Mouse (Mus musculus) forebrain, embryonic 15.5 days (tissue): ENCODE measurements around the gene Ahnak2. TPM values are rescaled to one million over a fixed set of nuclear protein-coding genes. Genes with fewer than 3 reads are reported as not detected.

ENCODE experiments used
- ATAC-seq: fragments of 200-750 bp; cut with Nextera tagmentation; replicated peaks from 2 replicates; pipeline ENCODE4 v1.8.0; 2017; ENCODE audit warnings: mild to moderate bottlenecking, moderate TSS enrichment, moderate library complexity
- H3K27ac ChIP-seq: fragments of 300-500 bp; sonication (generic); replicated peaks from 2 replicates; pipeline ENCODE4 v1.5.1; 2015; ENCODE audit warnings: mild to moderate bottlenecking, inconsistent platforms
- H3K27me3 ChIP-seq: fragments of 300-500 bp; sonication (generic); 2 replicates; pipeline ENCODE4 v1.6.1; 2015; ENCODE audit warnings: inconsistent platforms
- H3K36me3 ChIP-seq: fragments of 300-500 bp; sonication (generic); 2 replicates; pipeline ENCODE4 v1.6.1; 2015; ENCODE audit warnings: mild to moderate bottlenecking, inconsistent platforms
- H3K4me1 ChIP-seq: fragments of 300-500 bp; sonication (generic); 2 replicates; pipeline ENCODE4 v1.6.1; 2015; ENCODE audit warnings: inconsistent platforms
- H3K4me2 ChIP-seq: fragments of 300-500 bp; sonication (generic); replicated peaks from 2 replicates; pipeline ENCODE4 v1.6.1; 2015; ENCODE audit warnings: mild to moderate bottlenecking, inconsistent platforms
- H3K4me3 ChIP-seq: fragments of 300-500 bp; sonication (generic); 2 replicates; pipeline ENCODE4 v1.5.1; 2015; ENCODE audit warnings: mild to moderate bottlenecking, inconsistent platforms
- H3K9ac ChIP-seq: fragments of 300-500 bp; sonication (generic); replicated peaks from 2 replicates; pipeline ENCODE4 v1.6.1; 2015; ENCODE audit warnings: mild to moderate bottlenecking, inconsistent platforms
- H3K9me3 ChIP-seq: fragments of 300-500 bp; sonication (generic); 2 replicates; pipeline ENCODE4 v1.6.1; 2016; ENCODE audit warnings: inconsistent platforms
- WGBS: fragments of 180-500 bp; shearing (Covaris S2); methylation state at CpG from one replicate; pipeline ENCODE4 v1.1.7; 2015; ENCODE audit warnings: mixed read lengths; 5-methylcytosine and 5-hydroxymethylcytosine counted together
- polyA plus RNA-seq: library from polyadenylated mRNA; unstranded; fragments of >200 nt; fragmentation: Nextera tagmentation; extraction: Ambion mirVana; gene quantifications from 2 replicates; pipeline ENCODE4 v1.2.1, GENCODE M21; 2015

Ahnak2 gene
- polyA plus RNA-seq, 1 experiment from 2014 or later: 1.1 TPM

- peaks cover 71% of the 10 kb centered on the region for H3K36me3 ChIP-seq
- H3K4me1 ChIP-seq: no peaks in the 10 kb centered on the region
- H3K9ac ChIP-seq: no peak overlapping the region
- no peaks in the 10 kb centered on the region for H3K9me3 ChIP-seq
- ATAC-seq: no peak
- H3K27me3 ChIP-seq: no peaks in the 10 kb centered on the region
- no peak overlapping the region for H3K4me3 ChIP-seq
- WGBS: 87% methylated on average over 19 of the region's 19 CpGs
- H3K27ac ChIP-seq: no peak overlapping the region
- H3K4me2 ChIP-seq: no peak overlapping the region
These were observed 67.4 kb downstream of the Ahnak2 start for GRCm38 (mm10) chr12:112734881-112735655.

GRCm38 (mm10) chr12:112734108-112734820 is 68.2 kb downstream of the Ahnak2 start:
- no peak overlapping the region for H3K27ac ChIP-seq
- H3K4me3 ChIP-seq: no peak overlapping the region

DNA sequence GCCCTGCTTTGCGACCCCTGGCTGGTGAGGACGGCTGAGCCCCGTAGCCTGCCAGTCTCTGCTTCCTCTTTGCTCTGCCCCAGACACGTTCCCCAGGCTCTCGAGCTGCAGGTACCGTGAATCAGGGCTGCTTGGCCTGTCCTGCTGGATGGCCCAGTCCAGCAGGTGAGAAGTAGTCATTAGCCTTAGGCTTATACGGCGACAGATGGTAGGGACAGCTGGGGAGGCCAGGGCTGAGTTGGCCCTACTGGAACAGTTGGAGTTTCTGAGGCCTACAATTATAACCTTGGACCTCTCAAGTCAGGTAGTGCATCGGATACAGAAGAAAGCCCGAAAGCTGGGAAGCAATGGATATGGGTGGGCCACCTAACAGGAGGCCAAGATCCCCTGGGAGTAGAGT is 69.9 kb downstream of the Ahnak2 start:
- H3K9me3 ChIP-seq: no peaks in the 10 kb centered on the region
- 92% methylated on average over 10 of the region's 10 CpGs for WGBS
- no peak overlapping the region for H3K4me3 ChIP-seq
- H3K4me2 ChIP-seq: no peak overlapping the region
- peaks cover 51% of the 10 kb centered on the region for H3K36me3 ChIP-seq
- H3K9ac ChIP-seq: no peak overlapping the region
- no peaks in the 10 kb centered on the region for H3K4me1 ChIP-seq
- no peak for ATAC-seq
- H3K27ac ChIP-seq: no peak overlapping the region
- H3K27me3 ChIP-seq: no peaks in the 10 kb centered on the region

More at GRCm38 (mm10) chr12:112734108-112734820, 68.2 kb downstream of the Ahnak2 start:
- no peaks in the 10 kb centered on the region for H3K27me3 ChIP-seq
- H3K4me1 ChIP-seq: no peaks in the 10 kb centered on the region
- WGBS: 96% methylated on average over 2 of the region's 2 CpGs
- no peak for ATAC-seq
- H3K36me3 ChIP-seq: peaks cover 65% of the 10 kb centered on the region
- no peaks in the 10 kb centered on the region for H3K9me3 ChIP-seq
- no peak overlapping the region for H3K4me2 ChIP-seq
- H3K9ac ChIP-seq: no peak overlapping the region

DNA sequence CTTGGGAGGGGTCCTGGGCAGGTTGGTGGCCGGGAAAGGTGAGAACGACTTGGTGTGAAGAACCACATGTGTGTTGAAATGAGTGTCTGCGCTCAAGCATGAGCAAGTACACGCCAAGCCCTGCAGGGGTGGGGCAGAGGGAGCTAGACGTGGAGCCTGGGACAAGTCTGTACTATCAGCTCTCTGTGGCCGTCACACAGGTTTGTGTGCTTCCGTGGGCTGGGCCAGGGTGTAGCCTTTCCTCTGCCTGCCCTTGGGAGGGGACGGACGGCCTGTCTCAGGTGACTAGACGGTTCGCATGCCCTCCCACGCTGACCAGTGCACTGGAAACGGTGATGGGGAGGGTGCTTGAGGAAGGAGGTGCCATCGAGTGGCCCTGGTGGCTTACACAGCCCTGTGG is 71.6 kb downstream of the Ahnak2 start:
- Histone ChIP-seq H3K4me2 (no peak overlapping the region), H3K9me3 (no peaks in the 10 kb centered on the region), H3K27ac (no peak overlapping the region), H3K4me1 (peaks cover 5% of the 10 kb centered on the region), H3K27me3 (no peaks in the 10 kb centered on the region), H3K9ac (no peak overlapping the region), H3K36me3 (peaks cover 35% of the 10 kb centered on the region), H3K4me3 (no peak overlapping the region)
- ATAC-seq: no peak
- 90% methylated on average over 14 of the region's 14 CpGs for WGBS

DNA sequence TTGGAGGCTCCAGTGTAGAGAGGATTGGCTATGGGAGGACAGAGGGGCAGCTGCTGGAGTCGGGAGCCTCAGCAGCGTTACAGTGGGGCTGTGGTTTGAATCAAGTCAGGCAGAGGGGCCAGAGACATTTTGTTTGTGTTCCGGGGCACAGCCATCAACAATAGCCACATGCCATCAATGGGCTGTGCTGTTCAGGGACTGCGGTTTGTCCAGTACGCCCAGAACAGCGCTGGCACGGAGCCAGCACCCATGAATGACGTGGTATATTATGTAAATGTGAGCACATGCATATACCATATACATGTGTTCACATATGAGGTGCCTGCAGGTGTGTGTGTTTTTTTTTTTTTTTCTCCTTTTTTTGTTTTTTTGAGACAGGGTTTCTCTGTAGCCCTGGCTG is 74.7 kb downstream of the Ahnak2 start:
- H3K4me1 ChIP-seq: peaks cover 28% of the 10 kb centered on the region
- H3K9me3 ChIP-seq: no peaks in the 10 kb centered on the region
- H3K36me3 ChIP-seq: peaks cover 16% of the 10 kb centered on the region
- no peaks in the 10 kb centered on the region for H3K27me3 ChIP-seq
- WGBS: 54% methylated on average over 8 of the region's 8 CpGs
- no peak overlapping the region for H3K4me2 ChIP-seq
- no peak for ATAC-seq
- H3K27ac ChIP-seq: no peak overlapping the region
- no peak overlapping the region for H3K9ac ChIP-seq
- no peak overlapping the region for H3K4me3 ChIP-seq

- Histone ChIP-seq H3K4me2 (no peak overlapping the region), H3K9me3 (no peaks in the 10 kb centered on the region), H3K9ac (no peak overlapping the region), H3K27me3 (no peaks in the 10 kb centered on the region), H3K4me1 (peaks cover 36% of the 10 kb centered on the region), H3K27ac (no peak overlapping the region), H3K36me3 (no peaks in the 10 kb centered on the region), H3K4me3 (no peak overlapping the region)
- WGBS: 77% methylated on average over 11 of the region's 11 CpGs
- no peak; the same call in 1 of the 2 replicates for ATAC-seq
These were observed 78.2 kb downstream of the Ahnak2 start for GRCm38 (mm10) chr12:112724077-112724805.

DNA sequence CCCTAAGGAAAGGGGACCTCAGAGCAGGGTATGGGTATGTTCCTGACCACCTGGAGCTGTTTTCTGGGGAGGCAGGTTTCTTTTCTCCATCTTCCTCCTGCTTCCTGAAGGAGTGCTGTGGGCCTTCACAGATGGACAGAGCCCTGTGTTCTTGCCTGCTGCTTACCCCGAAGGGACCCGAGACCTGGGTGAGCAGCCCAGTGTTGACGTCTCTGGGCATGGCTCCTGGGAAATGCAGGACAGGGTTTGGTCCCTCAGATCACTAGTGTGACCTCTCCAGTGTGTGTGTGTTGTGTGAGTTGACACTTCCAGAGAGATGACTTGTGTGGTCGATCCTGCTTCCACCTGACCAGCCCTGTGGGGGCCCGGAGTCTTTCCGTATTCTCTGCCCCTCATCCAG is 79.0 kb downstream of the Ahnak2 start:
- H3K9ac ChIP-seq: 0 out of 2 replicates have a peak overlapping the region, but pooled peaks have one; percentile 80
- H3K27me3 ChIP-seq: no peaks in the 10 kb centered on the region

GRCm38 (mm10) chr12:112723028-112723330 is 79.5 kb downstream of the Ahnak2 start:
- 11% methylated on average over 5 of the region's 5 CpGs for WGBS
- peak overlapping the region; percentile 78 for H3K4me3 ChIP-seq
- no peaks in the 10 kb centered on the region for H3K9me3 ChIP-seq
- no peaks in the 10 kb centered on the region for H3K36me3 ChIP-seq
- H3K9ac ChIP-seq: peak overlapping the region; percentile 80
- H3K4me1 ChIP-seq: peaks cover 36% of the 10 kb centered on the region
- peak overlapping the region; percentile 59 for H3K27ac ChIP-seq
- ATAC-seq: peak; percentile 20; the same call in 1 of the 2 replicates
- H3K4me2 ChIP-seq: peak overlapping the region; percentile 85
- H3K27me3 ChIP-seq: no peaks in the 10 kb centered on the region

More for the DNA sequence above, 79.0 kb downstream of the Ahnak2 start:
- WGBS: 90% methylated on average over 6 of the region's 6 CpGs
- Histone ChIP-seq H3K4me3 (peak overlapping the region; percentile 78), H3K36me3 (no peaks in the 10 kb centered on the region), H3K27ac (no peak overlapping the region), H3K9me3 (no peaks in the 10 kb centered on the region), H3K4me2 (peak overlapping the region; percentile 85), H3K4me1 (peaks cover 36% of the 10 kb centered on the region)
- no peak for ATAC-seq

DNA sequence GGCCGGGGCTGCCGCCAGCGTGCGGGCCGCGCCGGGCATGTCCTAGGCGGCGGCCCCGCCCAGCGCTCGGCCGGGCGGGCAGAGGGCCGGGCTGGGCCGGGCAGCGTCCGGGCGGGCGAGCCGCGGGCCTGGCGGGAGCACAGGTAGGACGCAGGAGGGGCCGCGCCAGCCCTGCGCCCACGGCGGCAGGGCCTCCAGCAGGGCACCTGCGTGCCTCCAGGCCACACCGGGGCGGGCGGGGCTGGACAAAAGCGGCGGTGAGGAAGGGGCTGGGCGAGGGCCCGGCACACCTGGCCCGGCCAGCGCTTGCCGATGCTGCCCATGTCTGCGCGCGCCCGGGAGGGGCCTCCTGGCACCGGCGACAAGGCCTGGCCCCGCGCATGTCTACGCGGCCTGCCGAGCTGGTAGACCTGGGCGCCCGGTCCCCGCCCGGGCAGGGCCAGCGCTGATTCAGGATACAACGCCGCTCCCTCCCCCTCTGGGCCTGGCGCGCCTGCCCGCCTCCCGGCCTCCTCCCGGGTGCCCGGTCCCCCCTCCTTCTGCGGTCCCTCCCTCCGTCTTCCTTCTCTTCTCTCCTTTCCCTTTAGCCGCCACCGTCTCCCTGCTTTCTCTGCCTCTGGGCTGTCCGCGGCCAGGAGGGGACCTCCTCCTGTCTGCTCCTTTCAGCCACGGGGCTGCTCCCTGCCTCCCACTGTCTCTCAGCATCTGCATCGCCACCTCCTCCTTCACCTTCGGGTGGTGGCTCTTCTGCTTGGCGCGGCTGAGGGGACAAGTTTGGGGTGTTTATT is 80.0 kb downstream of the Ahnak2 start:
- ATAC-seq: peak; percentile 55
- H3K4me2 ChIP-seq: peak overlapping the region; percentile 85
- peak overlapping the region; percentile 59 for H3K27ac ChIP-seq
- peak overlapping the region; percentile 78 for H3K4me3 ChIP-seq
- under 1% methylated on average over 42 of the region's 75 CpGs for WGBS
- H3K9me3 ChIP-seq: no peaks in the 10 kb centered on the region
- H3K4me1 ChIP-seq: peaks cover 36% of the 10 kb centered on the region
- H3K27me3 ChIP-seq: no peaks in the 10 kb centered on the region
- H3K9ac ChIP-seq: peak overlapping the region; percentile 80
- H3K36me3 ChIP-seq: no peaks in the 10 kb centered on the region
